Mouse (Mus musculus) mouse trophoblast stem cell (cell line): ENCODE data around the gene Mr1.

Source experiments
- in situ Hi-C, 2 experiments: fragments of 300-500 bp; cut with MseI, MboI; formaldehyde crosslinking; loops; 2 replicates in 1 of 2; 3 replicates in 1 of 2; pipeline ENCODE4 v1.15.1; 2025

Mr1 gene

GRCm38 (mm10) chr1:155134866-155135265 is 11.7 kb downstream of the Mr1 start:
- in situ Hi-C loops, result no loop called here

GRCm38 (mm10) chr1:155127429-155127934 is 19.1 kb downstream of the Mr1 start:
- in situ Hi-C loops, result no loop called here

- in situ Hi-C loops, result no loop called here
Measured at GRCm38 (mm10) chr1:155126716-155127115, 19.9 kb downstream of the Mr1 start.

- in situ Hi-C loops, result no loop called here
Measured at GRCm38 (mm10) chr1:155124397-155124796, 22.2 kb downstream of the Mr1 start.

- in situ Hi-C loops, result no loop called here
Measured at GRCm38 (mm10) chr1:155121977-155122939, 24.4 kb downstream of the Mr1 start.

- in situ Hi-C loops, result no loop called here
Measured at GRCm38 (mm10) chr1:155119719-155120118, 26.9 kb downstream of the Mr1 start.

- in situ Hi-C loops, result no loop called here
Measured at GRCm38 (mm10) chr1:155113946-155114345, 32.7 kb downstream of the Mr1 start.

GRCm38 (mm10) chr1:155112875-155113274 is 33.7 kb downstream of the Mr1 start:
- in situ Hi-C loops, result no loop called here

- in situ Hi-C loops, result no loop called here
Measured at GRCm38 (mm10) chr1:155112118-155112517, 34.5 kb downstream of the Mr1 start.

GRCm38 (mm10) chr1:155111491-155111890 is 35.1 kb downstream of the Mr1 start:
- in situ Hi-C loops, result no loop called here

GRCm38 (mm10) chr1:155109387-155110350 is 36.9 kb downstream of the Mr1 start:
- in situ Hi-C loops, result no loop called here

- in situ Hi-C loops, result no loop called here
Measured at GRCm38 (mm10) chr1:155108412-155108811, 38.2 kb downstream of the Mr1 start.

GRCm38 (mm10) chr1:155107843-155108242 is 38.8 kb downstream of the Mr1 start:
- in situ Hi-C loops, result no loop called here

GRCm38 (mm10) chr1:155106310-155106709 is 40.3 kb downstream of the Mr1 start:
- in situ Hi-C loops, result no loop called here

GRCm38 (mm10) chr1:155103991-155104390 is 42.6 kb downstream of the Mr1 start:
- in situ Hi-C loops, result no loop called here

GRCm38 (mm10) chr1:155102631-155103030 is 44.0 kb downstream of the Mr1 start:
- in situ Hi-C loops, result no loop called here

- in situ Hi-C loops, result no loop called here
Measured at GRCm38 (mm10) chr1:155099280-155099848, 47.2 kb downstream of the Mr1 start, which contains the start of gene Ier5. Ier5 (minus strand) TSS chr1:155099636.

GRCm38 (mm10) chr1:155098486-155099279 is 47.9 kb downstream of the Mr1 start:
- in situ Hi-C loops, result no loop called here

GRCm38 (mm10) chr1:155097931-155098485 is 48.6 kb downstream of the Mr1 start:
- in situ Hi-C loops, result no loop called here

GRCm38 (mm10) chr1:155097354-155097753 is 49.3 kb downstream of the Mr1 start:
- in situ Hi-C loops, result no loop called here
